Mouse (Mus musculus): Measurements from ENCODE around the gene Qpctl. TPM values are rescaled to one million over a fixed set of nuclear protein-coding genes. Genes with fewer than 3 reads are reported as not detected.
A peak's percentile ranks its signal among the peaks of the same experiment; 100 is the strongest.

Qpctl gene
- polyA plus RNA-seq, 1 experiment from 2014 or later = 13.3 TPM

- no peak for DNase-seq (ENCODE audit: low spot score)
- H3K27ac ChIP-seq = no peak overlapping the region
- no peak overlapping the region for H3K4me3 ChIP-seq (replicated peaks; ENCODE audit: low read depth, low read length)
- H3K4me2 ChIP-seq (ENCODE audit: low read length) = no peak overlapping the region
- no peak for ATAC-seq (replicated peaks; ENCODE audit: low FRiP score, low read depth)
- H3K9ac ChIP-seq (ENCODE audit: low read depth, low read length) = no peak overlapping the region
- no peaks in the 10 kb centered on the region for H3K9me3 ChIP-seq (replicated peaks; ENCODE audit: low read length)
- H3K36me3 ChIP-seq (ENCODE audit: insufficient read depth, low read length) = no peaks in the 10 kb centered on the region
- no peak for TF ChIP-seq CTCF (IDR thresholded peaks at IDR 0.05; ENCODE audit: low read depth)
- H3K27me3 ChIP-seq (ENCODE audit: insufficient read depth, low read length) = no peaks in the 10 kb centered on the region
- H3K4me1 ChIP-seq (replicated peaks; ENCODE audit: insufficient read depth, low read length) = no peaks in the 10 kb centered on the region
Measured at GRCm38 (mm10) chr7:19103741-19104140, 45.4 kb downstream of the Qpctl start.

GRCm38 (mm10) chr7:19100290-19100689, 48.8 kb downstream of the Qpctl start:
- DNase-seq (ENCODE audit: low spot score) = no peak
- no peak overlapping the region for H3K4me3 ChIP-seq (replicated peaks; ENCODE audit: low read depth, low read length)
- no peak overlapping the region for H3K4me2 ChIP-seq (ENCODE audit: low read length)
- 67% methylated on average over 1 of the region's 1 CpGs for WGBS
- no peak overlapping the region for H3K9ac ChIP-seq (ENCODE audit: low read depth, low read length)
- H3K4me1 ChIP-seq (replicated peaks; ENCODE audit: insufficient read depth, low read length) = peaks cover 13% of the 10 kb centered on the region
- no peaks in the 10 kb centered on the region for H3K27me3 ChIP-seq (ENCODE audit: insufficient read depth, low read length)
- no peak for TF ChIP-seq CTCF (IDR thresholded peaks at IDR 0.05; ENCODE audit: low read depth)
- no peak for ATAC-seq (replicated peaks; ENCODE audit: low FRiP score, low read depth)
- H3K9me3 ChIP-seq (replicated peaks; ENCODE audit: low read length) = no peaks in the 10 kb centered on the region
- no peak overlapping the region for H3K27ac ChIP-seq
- H3K36me3 ChIP-seq (ENCODE audit: insufficient read depth, low read length) = no peaks in the 10 kb centered on the region

GRCm38 (mm10) chr7:19098811-19099210, 50.3 kb downstream of the Qpctl start:
- H3K4me2 ChIP-seq (ENCODE audit: low read length) = no peak overlapping the region
- H3K9ac ChIP-seq (ENCODE audit: low read depth, low read length) = no peak overlapping the region
- no peak overlapping the region for H3K4me3 ChIP-seq (replicated peaks; ENCODE audit: low read depth, low read length)
- WGBS = 74% methylated on average over 7 of the region's 7 CpGs
- ATAC-seq (replicated peaks; ENCODE audit: low FRiP score, low read depth) = no peak
- H3K36me3 ChIP-seq (ENCODE audit: insufficient read depth, low read length) = no peaks in the 10 kb centered on the region
- H3K9me3 ChIP-seq (replicated peaks; ENCODE audit: low read length) = no peaks in the 10 kb centered on the region
- no peak overlapping the region for H3K27ac ChIP-seq
- H3K27me3 ChIP-seq (ENCODE audit: insufficient read depth, low read length) = no peaks in the 10 kb centered on the region
- DNase-seq (ENCODE audit: low spot score) = no peak
- TF ChIP-seq CTCF (IDR thresholded peaks at IDR 0.05; ENCODE audit: low read depth) = no peak
- H3K4me1 ChIP-seq (replicated peaks; ENCODE audit: insufficient read depth, low read length) = peaks cover 13% of the 10 kb centered on the region

GRCm38 (mm10) chr7:19097863-19098262, 51.2 kb downstream of the Qpctl start:
- H3K4me1 ChIP-seq (replicated peaks; ENCODE audit: insufficient read depth, low read length) = peaks cover 13% of the 10 kb centered on the region
- H3K9ac ChIP-seq (ENCODE audit: low read depth, low read length) = no peak overlapping the region
- no peak for DNase-seq (ENCODE audit: low spot score)
- no peak overlapping the region for H3K4me3 ChIP-seq (replicated peaks; ENCODE audit: low read depth, low read length)
- TF ChIP-seq CTCF (IDR thresholded peaks at IDR 0.05; ENCODE audit: low read depth) = no peak
- H3K27me3 ChIP-seq (ENCODE audit: insufficient read depth, low read length) = no peaks in the 10 kb centered on the region
- H3K4me2 ChIP-seq (ENCODE audit: low read length) = no peak overlapping the region
- no peak overlapping the region for H3K27ac ChIP-seq
- no peak for ATAC-seq (replicated peaks; ENCODE audit: low FRiP score, low read depth)
- H3K36me3 ChIP-seq (ENCODE audit: insufficient read depth, low read length) = no peaks in the 10 kb centered on the region
- H3K9me3 ChIP-seq (replicated peaks; ENCODE audit: low read length) = no peaks in the 10 kb centered on the region

GRCm38 (mm10) chr7:19097217-19097616, 51.9 kb downstream of the Qpctl start:
- Histone ChIP-seq H3K9me3 (replicated peaks; ENCODE audit: low read length) (no peaks in the 10 kb centered on the region), H3K36me3 (ENCODE audit: insufficient read depth, low read length) (no peaks in the 10 kb centered on the region), H3K27me3 (ENCODE audit: insufficient read depth, low read length) (no peaks in the 10 kb centered on the region), H3K4me2 (ENCODE audit: low read length) (no peak overlapping the region), H3K4me3 (replicated peaks; ENCODE audit: low read depth, low read length) (no peak overlapping the region), H3K27ac (no peak overlapping the region), H3K4me1 (replicated peaks; ENCODE audit: insufficient read depth, low read length) (peaks cover 17% of the 10 kb centered on the region), H3K9ac (ENCODE audit: low read depth, low read length) (no peak overlapping the region)
- TF ChIP-seq CTCF (IDR thresholded peaks at IDR 0.05; ENCODE audit: low read depth) = no peak
- DNase-seq (ENCODE audit: low spot score) (no peak), ATAC-seq (replicated peaks; ENCODE audit: low FRiP score, low read depth) (no peak)
- 65% methylated on average over 2 of the region's 2 CpGs for WGBS

- H3K27ac ChIP-seq = 0 out of 2 replicates have a peak overlapping the region, but pooled peaks have one; percentile 96
- peak overlapping the region; percentile 92 for H3K4me2 ChIP-seq (ENCODE audit: low read length)
- peak overlapping the region; percentile 86; the same call in 1 of the 2 replicates for H3K9ac ChIP-seq (ENCODE audit: low read depth, low read length)
- peaks cover 20% of the 10 kb centered on the region for H3K4me1 ChIP-seq (replicated peaks; ENCODE audit: insufficient read depth, low read length)
- TF ChIP-seq CTCF (IDR thresholded peaks at IDR 0.05; ENCODE audit: low read depth) = no peak
- H3K27me3 ChIP-seq (ENCODE audit: insufficient read depth, low read length) = no peaks in the 10 kb centered on the region
- DNase-seq (ENCODE audit: low spot score) (no peak), ATAC-seq (replicated peaks; ENCODE audit: low FRiP score, low read depth) (no peak)
- H3K9me3 ChIP-seq (replicated peaks; ENCODE audit: low read length) = no peaks in the 10 kb centered on the region
- 50% methylated on average over 5 of the region's 5 CpGs for WGBS
- no peaks in the 10 kb centered on the region for H3K36me3 ChIP-seq (ENCODE audit: insufficient read depth, low read length)
- H3K4me3 ChIP-seq (replicated peaks; ENCODE audit: low read depth, low read length) = peak overlapping the region; percentile 76
Measured at GRCm38 (mm10) chr7:19096421-19096976, 52.6 kb downstream of the Qpctl start.

- TF ChIP-seq CTCF (IDR thresholded peaks at IDR 0.05; ENCODE audit: low read depth) = no peak
- peak overlapping the region; percentile 86 for H3K9ac ChIP-seq (ENCODE audit: low read depth, low read length)
- H3K27me3 ChIP-seq (ENCODE audit: insufficient read depth, low read length) = no peaks in the 10 kb centered on the region
- DNase-seq (ENCODE audit: low spot score) (peak; percentile 91), ATAC-seq (replicated peaks; ENCODE audit: low FRiP score, low read depth) (0 out of 2 replicates have a peak, but pooled peaks have one; percentile 4)
- WGBS = under 1% methylated on average over 17 of the region's 19 CpGs
- no peaks in the 10 kb centered on the region for H3K9me3 ChIP-seq (replicated peaks; ENCODE audit: low read length)
- peak overlapping the region; percentile 92 for H3K4me2 ChIP-seq (ENCODE audit: low read length)
- peak overlapping the region; percentile 76 for H3K4me3 ChIP-seq (replicated peaks; ENCODE audit: low read depth, low read length)
- peak overlapping the region; percentile 96 for H3K27ac ChIP-seq
- peaks cover 20% of the 10 kb centered on the region for H3K4me1 ChIP-seq (replicated peaks; ENCODE audit: insufficient read depth, low read length)
- H3K36me3 ChIP-seq (ENCODE audit: insufficient read depth, low read length) = 0 out of 2 replicates have a peak, but pooled peaks cover 3% of the 10 kb centered on the region
Measured at GRCm38 (mm10) chr7:19095751-19096110, 53.4 kb downstream of the Qpctl start.
